Mouse (Mus musculus): ENCODE measurements at regions not wholly inside any gene's neighbourhood (a gene's known extent, or its start where the extent isn't known, plus 50 kb on each side); places are given as distances from the start of the nearest gene placed in this dataset.

- ATAC-seq (ENCODE audit: insufficient read depth, low FRiP score) = no peak
- no peaks in the 10 kb centered on the region for H3K9me3 ChIP-seq (replicated peaks; ENCODE audit: control insufficient read depth, low read length)
- H3K4me2 ChIP-seq (ENCODE audit: low read depth, low read length) = no peak overlapping the region
- no peak overlapping the region for H3K9ac ChIP-seq (ENCODE audit: low read length)
- H3K27ac ChIP-seq (ENCODE audit: low read length) = no peak overlapping the region
- H3K4me3 ChIP-seq (replicated peaks; ENCODE audit: low read length) = no peak overlapping the region
- WGBS = 75% methylated on average over 4 of the region's 4 CpGs
- H3K27me3 ChIP-seq (ENCODE audit: control insufficient read depth, insufficient read depth, low read length) = no peaks in the 10 kb centered on the region
- no peaks in the 10 kb centered on the region for H3K36me3 ChIP-seq (ENCODE audit: control insufficient read depth, insufficient read depth, low read length)
- H3K4me1 ChIP-seq (ENCODE audit: control insufficient read depth, insufficient read depth, low read length) = no peaks in the 10 kb centered on the region
Observed at GRCm38 (mm10) chr13:90371415-90372150, 282.2 kb upstream of the Xrcc4 start.

GRCm38 (mm10) chr13:90370746-90371414 lies 281.5 kb upstream of the Xrcc4 start:
- no peak overlapping the region for H3K27ac ChIP-seq (ENCODE audit: low read length)
- no peak overlapping the region for H3K4me2 ChIP-seq (ENCODE audit: low read depth, low read length)
- WGBS = 69% methylated on average over 3 of the region's 3 CpGs

GRCm38 (mm10) chr13:90364518-90365027 lies 275.2 kb upstream of the Xrcc4 start:
- 82% methylated on average over 4 of the region's 4 CpGs for WGBS
- peaks cover 2% of the 10 kb centered on the region for H3K4me1 ChIP-seq (ENCODE audit: control insufficient read depth, insufficient read depth, low read length)
- no peak overlapping the region for H3K4me2 ChIP-seq (ENCODE audit: low read depth, low read length)
- no peak overlapping the region for H3K27ac ChIP-seq (ENCODE audit: low read length)
- H3K27me3 ChIP-seq (ENCODE audit: control insufficient read depth, insufficient read depth, low read length) = no peaks in the 10 kb centered on the region
- no peak overlapping the region for H3K9ac ChIP-seq (ENCODE audit: low read length)
- H3K4me3 ChIP-seq (replicated peaks; ENCODE audit: low read length) = no peak overlapping the region
- ATAC-seq (ENCODE audit: insufficient read depth, low FRiP score) = no peak
- H3K36me3 ChIP-seq (ENCODE audit: control insufficient read depth, insufficient read depth, low read length) = no peaks in the 10 kb centered on the region
- H3K9me3 ChIP-seq (replicated peaks; ENCODE audit: control insufficient read depth, low read length) = no peaks in the 10 kb centered on the region

More at GRCm38 (mm10) chr13:90370746-90371414, 281.5 kb upstream of the Xrcc4 start:
- no peak overlapping the region for H3K4me3 ChIP-seq (replicated peaks; ENCODE audit: low read length)
- no peaks in the 10 kb centered on the region for H3K27me3 ChIP-seq (ENCODE audit: control insufficient read depth, insufficient read depth, low read length)
- no peaks in the 10 kb centered on the region for H3K36me3 ChIP-seq (ENCODE audit: control insufficient read depth, insufficient read depth, low read length)
- H3K9me3 ChIP-seq (replicated peaks; ENCODE audit: control insufficient read depth, low read length) = no peaks in the 10 kb centered on the region
- ATAC-seq (ENCODE audit: insufficient read depth, low FRiP score) = no peak
- H3K9ac ChIP-seq (ENCODE audit: low read length) = no peak overlapping the region
- no peaks in the 10 kb centered on the region for H3K4me1 ChIP-seq (ENCODE audit: control insufficient read depth, insufficient read depth, low read length)

GRCm38 (mm10) chr13:90359861-90360601 lies 270.6 kb upstream of the Xrcc4 start:
- WGBS = 50% methylated on average over 10 of the region's 10 CpGs
- Histone ChIP-seq H3K4me2 (ENCODE audit: low read depth, low read length) (peak overlapping the region; percentile 32), H3K9me3 (replicated peaks; ENCODE audit: control insufficient read depth, low read length) (no peaks in the 10 kb centered on the region), H3K36me3 (ENCODE audit: control insufficient read depth, insufficient read depth, low read length) (no peaks in the 10 kb centered on the region), H3K27ac (ENCODE audit: low read length) (no peak overlapping the region), H3K27me3 (ENCODE audit: control insufficient read depth, insufficient read depth, low read length) (no peaks in the 10 kb centered on the region), H3K9ac (ENCODE audit: low read length) (no peak overlapping the region), H3K4me1 (ENCODE audit: control insufficient read depth, insufficient read depth, low read length) (peaks cover 5% of the 10 kb centered on the region), H3K4me3 (replicated peaks; ENCODE audit: low read length) (no peak overlapping the region)
- peak; percentile 72 for ATAC-seq (ENCODE audit: insufficient read depth, low FRiP score)

- H3K36me3 ChIP-seq (ENCODE audit: control insufficient read depth, insufficient read depth, low read length) = no peaks in the 10 kb centered on the region
- no peak overlapping the region for H3K9ac ChIP-seq (ENCODE audit: low read length)
- no peak for ATAC-seq (ENCODE audit: insufficient read depth, low FRiP score)
- no peak overlapping the region for H3K4me3 ChIP-seq (replicated peaks; ENCODE audit: low read length)
- H3K4me2 ChIP-seq (ENCODE audit: low read depth, low read length) = no peak overlapping the region
- WGBS = 79% methylated on average over 1 of the region's 1 CpGs
- H3K9me3 ChIP-seq (replicated peaks; ENCODE audit: control insufficient read depth, low read length) = no peaks in the 10 kb centered on the region
- no peaks in the 10 kb centered on the region for H3K27me3 ChIP-seq (ENCODE audit: control insufficient read depth, insufficient read depth, low read length)
- no peak overlapping the region for H3K27ac ChIP-seq (ENCODE audit: low read length)
- peaks cover 5% of the 10 kb centered on the region for H3K4me1 ChIP-seq (ENCODE audit: control insufficient read depth, insufficient read depth, low read length)
Observed at GRCm38 (mm10) chr13:90358149-90358548, 268.7 kb upstream of the Xrcc4 start.

- 93% methylated on average over 1 of the region's 1 CpGs for WGBS
- ATAC-seq (ENCODE audit: insufficient read depth, low FRiP score) = no peak
Observed at GRCm38 (mm10) chr13:90355602-90356001, 266.2 kb upstream of the Xrcc4 start.

GRCm38 (mm10) chr13:90342823-90343222 lies 253.4 kb upstream of the Xrcc4 start:
- no peak overlapping the region for H3K4me2 ChIP-seq (ENCODE audit: low read depth, low read length)
- H3K4me3 ChIP-seq (replicated peaks; ENCODE audit: low read length) = no peak overlapping the region
- no peak for ATAC-seq (ENCODE audit: insufficient read depth, low FRiP score)
- WGBS = 43% methylated on average over 4 of the region's 4 CpGs
- H3K36me3 ChIP-seq (ENCODE audit: control insufficient read depth, insufficient read depth, low read length) = no peaks in the 10 kb centered on the region
- no peaks in the 10 kb centered on the region for H3K27me3 ChIP-seq (ENCODE audit: control insufficient read depth, insufficient read depth, low read length)
- no peaks in the 10 kb centered on the region for H3K4me1 ChIP-seq (ENCODE audit: control insufficient read depth, insufficient read depth, low read length)
- no peaks in the 10 kb centered on the region for H3K9me3 ChIP-seq (replicated peaks; ENCODE audit: control insufficient read depth, low read length)
- H3K9ac ChIP-seq (ENCODE audit: low read length) = no peak overlapping the region
- H3K27ac ChIP-seq (ENCODE audit: low read length) = no peak overlapping the region

More at GRCm38 (mm10) chr13:90355602-90356001, 266.2 kb upstream of the Xrcc4 start:
- Histone ChIP-seq H3K27me3 (ENCODE audit: control insufficient read depth, insufficient read depth, low read length) (no peaks in the 10 kb centered on the region), H3K27ac (ENCODE audit: low read length) (no peak overlapping the region), H3K4me1 (ENCODE audit: control insufficient read depth, insufficient read depth, low read length) (peaks cover 5% of the 10 kb centered on the region), H3K36me3 (ENCODE audit: control insufficient read depth, insufficient read depth, low read length) (no peaks in the 10 kb centered on the region), H3K9me3 (replicated peaks; ENCODE audit: control insufficient read depth, low read length) (no peaks in the 10 kb centered on the region), H3K4me3 (replicated peaks; ENCODE audit: low read length) (no peak overlapping the region), H3K9ac (ENCODE audit: low read length) (no peak overlapping the region), H3K4me2 (ENCODE audit: low read depth, low read length) (no peak overlapping the region)

- 48% methylated on average over 8 of the region's 8 CpGs for WGBS
- Histone ChIP-seq H3K36me3 (ENCODE audit: control insufficient read depth, insufficient read depth, low read length) (no peaks in the 10 kb centered on the region), H3K27me3 (ENCODE audit: control insufficient read depth, insufficient read depth, low read length) (no peaks in the 10 kb centered on the region), H3K9ac (ENCODE audit: low read length) (no peak overlapping the region), H3K4me2 (ENCODE audit: low read depth, low read length) (no peak overlapping the region), H3K4me1 (ENCODE audit: control insufficient read depth, insufficient read depth, low read length) (no peaks in the 10 kb centered on the region), H3K9me3 (replicated peaks; ENCODE audit: control insufficient read depth, low read length) (no peaks in the 10 kb centered on the region), H3K27ac (ENCODE audit: low read length) (no peak overlapping the region), H3K4me3 (replicated peaks; ENCODE audit: low read length) (no peak overlapping the region)
- ATAC-seq (ENCODE audit: insufficient read depth, low FRiP score) = peak; percentile 58; the same call in 1 of the 2 replicates
Observed at GRCm38 (mm10) chr13:90341597-90342212, 252.3 kb upstream of the Xrcc4 start.
